Mouse (Mus musculus): ENCODE measurements around the gene Lhfpl2.

The Lhfpl2 gene

GRCm38 (mm10) chr13:94143063-94143652, 85.6 kb downstream of the Lhfpl2 start:
- no peak for DNase-seq (ENCODE audit: low spot score)

DNA sequence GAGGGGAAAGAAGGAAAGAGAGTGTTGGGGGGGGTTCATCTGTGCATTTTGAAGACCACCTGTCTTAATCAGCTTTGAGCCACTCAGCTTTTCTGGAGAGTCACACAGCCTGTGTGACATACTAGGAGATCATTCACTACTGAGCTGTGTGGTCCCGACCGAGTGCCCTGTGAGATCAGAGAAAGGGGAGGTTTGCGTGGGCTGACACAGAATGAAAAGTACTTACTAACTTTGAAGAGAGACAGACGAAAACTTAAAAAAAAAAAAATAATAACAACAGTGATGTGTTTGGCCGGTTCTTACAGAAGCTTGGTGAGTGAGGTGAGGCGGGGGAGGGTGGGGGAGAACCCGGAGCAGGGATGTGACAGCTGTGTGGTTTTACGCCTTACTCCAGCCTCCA, 86.9 kb downstream of the Lhfpl2 start:
- no peak for DNase-seq (ENCODE audit: low spot score)

DNA sequence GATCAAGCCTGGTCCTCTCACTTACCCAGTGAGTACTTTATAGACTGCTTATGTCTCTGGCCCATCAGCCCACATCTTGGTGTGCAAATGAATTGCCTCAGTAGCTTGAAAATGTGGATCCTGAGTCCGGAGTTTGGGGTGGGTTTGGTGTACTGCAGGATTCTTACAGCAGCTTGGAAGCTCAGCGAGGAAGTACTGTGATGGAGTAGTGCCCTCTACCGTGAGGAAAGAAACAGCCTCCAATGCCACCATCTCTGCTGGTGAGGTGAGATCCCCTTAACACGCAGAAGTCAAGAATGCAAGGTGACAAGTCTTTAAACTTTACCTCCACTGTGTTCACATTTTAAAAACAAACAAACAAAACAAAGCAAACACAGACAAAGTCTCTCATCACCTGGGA, 89.7 kb downstream of the Lhfpl2 start:
- no peak for DNase-seq (ENCODE audit: low spot score)

GRCm38 (mm10) chr13:94149006-94149405, 91.4 kb downstream of the Lhfpl2 start:
- no peak for DNase-seq (ENCODE audit: low spot score)

DNA sequence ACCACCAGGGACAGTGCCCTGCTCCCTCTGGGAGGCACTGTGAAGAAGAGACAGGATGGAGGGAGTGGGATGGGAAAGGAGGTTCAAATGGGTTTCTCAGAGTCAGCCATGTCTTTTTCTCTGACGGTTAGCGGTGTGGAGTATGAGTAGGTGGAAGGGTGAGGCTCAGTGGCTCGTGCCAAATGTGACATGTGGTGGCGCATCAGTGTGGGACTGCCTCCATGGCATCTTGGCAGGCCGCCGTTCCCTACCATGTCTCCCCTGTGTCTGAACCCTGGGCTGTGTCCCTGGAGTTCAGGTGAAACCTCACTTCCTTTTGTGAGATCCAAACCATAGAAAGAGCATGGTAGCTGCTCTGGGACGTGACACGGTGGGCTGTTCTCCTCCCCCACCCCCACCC, 92.2 kb downstream of the Lhfpl2 start:
- no peak for DNase-seq (ENCODE audit: low spot score)

GRCm38 (mm10) chr13:94151308-94151707, 93.7 kb downstream of the Lhfpl2 start:
- no peak for DNase-seq (ENCODE audit: low spot score)

GRCm38 (mm10) chr13:94152836-94153235, 95.2 kb downstream of the Lhfpl2 start:
- no peak for DNase-seq (ENCODE audit: low spot score)

DNA sequence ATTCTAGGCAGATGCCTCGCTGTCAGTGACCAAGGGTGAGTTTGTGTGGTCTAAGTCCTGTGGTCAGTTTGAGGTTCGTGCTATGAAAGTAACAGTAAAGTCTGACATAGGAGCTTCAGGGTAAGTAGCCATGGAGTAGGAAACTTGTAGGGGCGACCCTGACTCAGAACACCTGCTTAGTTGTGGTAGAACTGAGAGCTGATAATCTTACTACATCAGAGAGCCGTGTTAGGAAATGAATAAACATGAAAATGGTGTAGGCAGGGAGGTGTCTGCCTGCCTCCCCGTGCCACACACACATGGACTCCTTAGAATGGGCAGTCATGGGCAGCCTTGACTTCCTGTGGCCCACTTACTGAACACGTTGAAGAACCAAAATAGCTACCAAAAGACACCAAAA, 96.1 kb downstream of the Lhfpl2 start:
- no peak for DNase-seq (ENCODE audit: low spot score)

DNA sequence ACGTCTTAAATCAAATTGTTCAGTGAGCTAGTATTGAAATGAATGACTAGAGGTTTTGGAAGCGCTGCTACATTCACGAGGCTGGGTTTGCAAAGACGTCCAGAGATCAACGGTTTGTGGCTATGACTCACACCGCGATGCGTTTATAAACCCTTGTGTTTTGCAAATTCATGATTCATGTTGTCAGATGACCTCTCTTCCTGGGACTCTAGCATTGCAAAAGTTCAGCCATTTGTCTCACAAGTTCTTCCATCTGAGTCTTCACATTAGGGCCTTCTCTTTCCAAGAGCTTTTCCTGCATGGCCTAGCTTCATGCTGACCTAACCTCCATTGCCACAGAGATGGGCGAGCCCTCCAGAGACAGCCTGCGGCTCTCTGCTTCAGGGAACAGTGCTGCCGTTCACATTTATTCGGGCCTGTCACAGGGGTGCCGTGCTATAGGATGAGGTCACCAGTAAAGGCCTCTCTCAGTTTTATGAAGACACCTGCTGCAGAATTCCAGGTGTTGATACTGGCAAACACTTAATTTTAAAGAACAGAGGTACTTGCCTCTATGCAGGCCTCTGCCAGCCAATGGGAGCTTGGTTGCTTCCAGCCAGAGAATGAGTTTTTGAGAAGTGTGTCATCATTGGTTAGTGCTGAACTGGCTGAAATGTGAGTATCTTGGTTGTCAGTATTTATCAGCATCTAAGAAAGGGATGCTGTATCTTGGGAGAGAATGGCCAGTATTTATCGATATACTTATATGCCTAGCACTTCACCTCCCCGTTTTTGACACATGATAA, 97.1 kb downstream of the Lhfpl2 start:
- DNase-seq (ENCODE audit: low spot score) = no peak

- DNase-seq (ENCODE audit: low spot score) = no peak
Measured at GRCm38 (mm10) chr13:94155657-94156429, 98.2 kb downstream of the Lhfpl2 start.

GRCm38 (mm10) chr13:94158864-94159477, 101.4 kb downstream of the Lhfpl2 start:
- DNase-seq (ENCODE audit: low spot score) = no peak

DNA sequence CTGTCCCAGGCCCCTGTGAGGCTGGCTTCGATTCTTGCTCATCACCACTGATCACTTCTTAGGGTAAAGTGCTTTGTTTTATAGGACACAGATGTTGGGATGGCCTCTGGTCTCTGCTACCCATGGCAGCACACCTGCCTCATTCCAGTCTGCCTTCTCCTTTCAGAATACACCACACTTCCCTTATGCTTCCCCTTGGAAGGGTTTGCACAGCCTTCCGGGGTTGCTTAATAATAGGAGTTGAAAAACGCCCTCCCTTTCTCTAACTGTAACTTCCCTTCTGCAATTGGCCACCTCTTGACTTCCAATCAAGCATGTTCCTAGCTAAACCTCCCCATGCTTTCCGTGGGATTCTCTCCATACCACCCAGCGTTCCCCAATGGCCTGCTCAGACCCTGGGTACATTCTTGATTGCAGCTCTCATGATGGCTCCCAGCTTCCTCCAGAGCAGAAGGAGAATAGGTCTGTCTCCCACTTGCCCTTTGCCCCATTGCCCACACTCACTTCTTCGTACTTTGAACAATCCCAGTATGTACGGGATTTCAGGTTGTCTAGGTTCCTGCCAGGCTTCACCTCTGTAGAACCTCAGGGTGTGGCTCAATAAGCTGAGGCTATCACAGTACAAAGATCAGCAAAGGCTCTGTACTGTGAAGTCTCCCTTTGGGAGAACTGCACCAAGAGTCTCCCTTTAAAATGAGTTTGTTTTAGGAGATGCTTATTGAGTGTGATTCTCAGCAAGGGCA, 102.1 kb downstream of the Lhfpl2 start:
- no peak for DNase-seq (ENCODE audit: low spot score)

DNA sequence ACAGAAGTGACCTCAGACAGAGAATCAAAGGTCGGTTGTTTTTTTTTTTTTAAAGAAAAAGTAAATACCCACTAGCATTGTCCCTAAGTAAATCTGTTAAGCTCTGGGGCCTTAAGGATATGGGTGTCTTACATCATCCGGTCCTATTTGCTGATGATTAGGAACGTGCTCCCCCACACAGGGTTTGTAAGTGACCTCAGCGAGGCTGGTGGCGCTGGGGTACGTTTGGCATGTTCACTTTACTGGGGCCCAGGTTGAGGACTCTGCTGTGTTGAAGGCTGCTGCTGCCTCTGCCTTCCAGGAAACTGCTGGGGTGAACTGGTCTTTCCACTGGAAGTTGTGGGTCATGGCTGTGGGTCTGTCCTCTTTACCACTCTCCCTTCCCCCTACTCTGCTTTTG, 106.9 kb downstream of the Lhfpl2 start:
- no peak for DNase-seq (ENCODE audit: low spot score)

GRCm38 (mm10) chr13:94168319-94168718, 110.7 kb downstream of the Lhfpl2 start:
- DNase-seq (ENCODE audit: low spot score) = no peak

- no peak for DNase-seq (ENCODE audit: low spot score)
Measured at GRCm38 (mm10) chr13:94169325-94169916, 111.8 kb downstream of the Lhfpl2 start.

DNA sequence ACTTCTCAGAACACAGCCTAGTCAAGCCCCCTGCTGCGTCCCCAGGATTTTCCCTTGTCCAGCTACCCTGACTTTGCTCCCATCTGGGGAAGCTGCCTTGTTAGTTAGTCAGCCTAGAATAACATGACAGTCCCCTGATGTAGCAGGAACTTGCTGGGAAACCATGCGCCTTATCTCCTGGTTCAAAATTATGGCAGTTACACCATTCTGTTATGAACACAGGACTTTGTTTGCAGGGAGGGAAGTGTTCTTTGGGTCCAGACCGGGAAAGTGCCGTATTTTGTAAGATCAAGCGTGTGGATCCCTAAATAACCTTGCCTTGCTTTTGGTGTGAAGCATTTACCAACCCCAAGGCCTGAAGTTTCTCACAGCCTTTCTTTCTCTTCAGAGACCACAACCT, 114.0 kb downstream of the Lhfpl2 start:
- no peak for DNase-seq (ENCODE audit: low spot score)

GRCm38 (mm10) chr13:94172533-94173310, 115.1 kb downstream of the Lhfpl2 start:
- no peak for DNase-seq (ENCODE audit: low spot score)

GRCm38 (mm10) chr13:94173633-94174576, 116.3 kb downstream of the Lhfpl2 start:
- DNase-seq (ENCODE audit: low spot score) = peak; percentile 41

GRCm38 (mm10) chr13:94174577-94175279, 117.1 kb downstream of the Lhfpl2 start:
- DNase-seq (ENCODE audit: low spot score) = no peak
